Mouse (Mus musculus) hematopoietic stem cell, adult 5-6 weeks (primary cell): ENCODE results near the gene Dgka. TPM values are rescaled to one million over a fixed set of nuclear protein-coding genes. Genes with fewer than 3 reads are reported as not detected.

Experiments
- ATAC-seq, 2 experiments: fragments of 125-278 bp in 1 of 2; replicated peaks in 1 of 2; 2 replicates each; pipeline ENCODE4 v1.8.0; 2016 to 2017; ENCODE audit warnings: inconsistent platforms in 2 of 2, mild to moderate bottlenecking in 2 of 2, moderate number of reproducible peaks in 2 of 2, low read depth in 1 of 2, moderate TSS enrichment in 1 of 2; ENCODE audit not compliant: low FRiP score in 2 of 2, poor library complexity in 2 of 2, severe bottlenecking in 2 of 2, insufficient read depth in 1 of 2, low TSS enrichment in 1 of 2
- total RNA-seq: library from RNA; stranded (forward); fragments of 172-1452, 232-1000 nt; gene quantifications from 2 replicates; pipeline ENCODE4 v1.2.3, GENCODE M21; 2017

Gene Dgka
- 15.4 and 17.8 TPM in 2 replicates for total RNA-seq

DNA sequence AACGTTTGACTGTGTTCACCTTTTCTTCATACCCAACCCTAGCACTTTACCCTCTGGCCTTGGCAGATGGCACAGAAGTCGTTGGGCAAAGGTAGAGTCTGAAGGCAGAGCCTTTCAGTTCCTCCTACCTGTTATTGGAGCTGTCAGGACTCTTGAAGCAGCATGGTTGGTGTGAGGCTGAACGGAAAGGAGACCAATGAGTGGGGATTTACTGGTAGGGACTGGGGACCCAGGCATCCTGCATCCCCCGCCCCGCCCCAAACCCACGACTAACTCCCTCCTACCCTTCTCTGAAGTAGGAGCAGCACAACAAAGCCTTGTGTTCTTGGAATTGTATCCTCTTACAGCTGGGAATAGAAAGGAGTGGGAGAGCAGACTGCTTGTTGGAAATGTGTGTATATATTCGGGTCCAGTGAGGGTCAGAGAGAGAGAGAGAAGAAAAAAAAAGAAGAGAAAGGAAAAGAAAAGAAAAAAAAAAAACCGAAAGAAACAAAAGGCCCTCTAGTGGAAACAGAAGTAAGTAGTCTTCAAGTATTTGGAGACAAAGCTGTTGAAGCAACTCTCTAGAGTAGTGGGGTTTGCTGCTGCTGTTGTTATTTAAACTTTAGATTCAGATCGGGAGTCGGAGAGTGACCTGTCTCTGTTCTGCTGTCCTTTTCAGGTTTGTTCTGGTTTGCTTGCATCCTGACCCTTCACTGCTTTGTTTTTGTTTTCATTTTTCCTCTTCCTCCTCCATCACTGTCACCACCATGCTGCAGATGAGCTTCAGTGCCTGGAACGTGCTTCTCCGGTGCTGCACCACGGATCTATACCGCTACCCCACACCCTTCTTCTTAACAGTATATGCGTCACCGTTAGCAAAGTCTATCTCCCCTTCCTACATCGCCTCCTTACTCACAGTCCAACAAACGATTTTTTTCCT lies at the start of gene Dgka:
Dgka (minus strand) TSS at position 176 of the 922 bp plus-strand sequence.
- peak in 1 of 2 experiments; percentile 9; a peak in 1 of 4 replicates for ATAC-seq

DNA sequence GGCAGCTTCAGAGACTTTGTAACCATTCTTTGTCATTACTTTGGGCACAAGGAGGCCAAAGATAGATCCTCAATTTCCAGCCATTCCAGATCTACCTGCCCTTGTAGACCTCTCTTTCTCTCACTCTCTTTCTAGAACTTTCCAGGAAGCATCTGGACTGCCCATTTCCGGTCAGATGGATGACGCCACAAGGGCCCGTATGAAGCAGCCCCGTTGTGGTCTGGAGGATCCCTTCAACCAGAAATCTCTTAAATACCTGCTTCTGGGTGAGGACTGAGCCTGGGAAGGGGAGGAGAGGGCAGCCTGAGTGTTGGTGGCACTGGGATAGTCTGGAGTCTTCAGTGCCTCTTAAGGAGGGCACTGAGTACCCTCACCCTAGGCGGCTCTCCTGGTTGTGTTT lies 49.7 kb upstream of the Dgka start:
- ATAC-seq = peak in 1 of 2 experiments; percentile 34; a peak in 1 of 4 replicates

GRCm38 (mm10) chr10:128793258-128793657 lies 48.6 kb upstream of the Dgka start:
- no peak for ATAC-seq

DNA sequence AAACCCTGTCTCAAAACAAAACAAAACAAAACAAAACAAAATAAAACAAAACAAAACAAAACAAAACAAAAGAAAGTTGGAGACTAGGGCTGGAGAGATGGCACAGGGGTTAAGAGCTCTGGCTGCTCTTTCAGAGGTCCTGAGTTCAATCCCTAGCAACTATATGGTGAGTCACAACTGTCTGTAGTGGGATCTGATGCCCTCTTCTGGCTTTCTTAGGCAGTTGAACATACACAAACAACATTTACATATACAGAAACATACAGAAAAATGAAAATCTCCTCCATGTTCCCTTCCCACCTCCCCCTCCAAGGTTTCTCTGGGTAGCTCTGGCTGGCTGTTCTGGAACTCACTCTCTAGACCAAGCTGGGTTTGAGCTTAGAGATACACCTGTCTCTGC lies 47.4 kb upstream of the Dgka start:
- ATAC-seq = no peak

DNA sequence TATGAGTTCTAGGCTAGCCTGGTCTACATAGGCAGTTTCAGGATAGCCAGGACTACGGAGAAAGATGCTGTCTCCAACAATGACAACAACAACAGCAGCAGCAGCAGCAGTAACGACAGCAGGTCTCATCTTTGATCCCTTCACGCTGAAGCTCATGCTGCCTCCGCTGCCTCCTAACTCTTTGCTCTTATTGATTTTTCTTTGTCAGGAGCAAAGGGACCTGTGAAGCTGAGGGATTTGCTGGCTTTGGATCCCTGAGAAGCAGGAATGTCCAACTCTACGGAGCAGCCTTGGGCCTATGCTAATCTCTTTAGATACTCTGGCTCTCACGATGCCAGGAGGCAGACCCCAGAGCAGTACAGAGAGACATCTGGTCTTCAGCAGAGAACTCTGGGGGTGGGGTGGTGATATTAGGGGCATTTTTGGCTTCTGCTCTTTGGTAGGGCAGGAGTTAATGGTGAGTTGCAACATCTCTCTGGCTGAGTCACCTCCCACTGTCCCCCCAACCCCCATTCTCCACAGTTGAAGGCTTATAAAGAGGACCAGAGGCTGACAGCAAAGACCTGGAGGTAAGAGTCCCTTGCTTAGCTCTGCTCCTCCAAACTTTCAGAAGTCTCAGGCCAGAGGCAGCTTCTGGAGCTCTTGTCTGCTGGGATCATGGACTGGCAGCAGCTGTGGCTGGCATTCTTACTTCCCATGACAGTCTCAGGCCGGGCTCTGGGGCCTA lies 45.9 kb upstream of the Dgka start, which contains the start of gene Mmp19:
Mmp19 (plus strand) TSS at position 513 of the 727 bp plus-strand sequence.
- ATAC-seq = no peak

GRCm38 (mm10) chr10:128780200-128780599 lies 35.5 kb upstream of the Dgka start:
- peak; percentile 62 to 82 for ATAC-seq

DNA sequence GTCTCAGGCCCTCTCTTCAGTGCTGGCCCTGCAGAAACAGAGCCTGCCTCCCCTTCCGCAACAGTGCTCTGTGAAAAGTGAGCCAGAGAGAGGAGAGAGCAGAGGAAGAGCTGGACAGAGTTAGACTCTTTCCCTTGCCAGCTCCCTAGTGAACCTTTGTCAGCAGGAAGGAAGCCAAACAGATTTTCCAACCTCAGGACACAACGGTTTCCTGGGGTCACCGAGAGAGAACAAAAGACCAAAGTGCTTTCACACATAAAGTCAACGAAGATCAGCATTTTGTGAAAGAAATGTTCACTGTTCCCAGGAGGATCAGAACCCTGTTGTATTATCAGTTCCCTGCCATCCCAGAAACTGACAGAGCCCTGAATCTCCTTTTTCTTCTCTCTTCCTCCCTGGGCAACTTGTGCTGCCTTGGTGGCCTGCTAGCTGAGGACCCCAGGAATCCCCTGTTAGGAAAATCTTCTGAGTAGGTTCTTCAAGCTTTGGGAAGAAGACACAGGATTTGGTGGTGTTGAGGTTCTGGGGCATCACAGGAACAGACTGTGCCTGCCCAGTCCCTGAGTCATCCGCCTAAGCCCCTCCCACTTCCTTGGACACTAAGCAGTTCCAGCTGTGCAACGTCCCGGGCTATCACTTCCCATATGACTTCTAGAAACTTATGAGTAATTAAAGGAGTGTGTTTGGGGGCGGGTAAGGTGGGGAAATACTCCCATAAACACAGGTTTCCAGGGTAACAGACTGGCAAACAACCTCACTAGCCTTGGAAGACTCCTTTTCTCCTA lies 34.5 kb upstream of the Dgka start:
- ATAC-seq = peak; percentile 81 to 93

GRCm38 (mm10) chr10:128778441-128778840 lies 33.8 kb upstream of the Dgka start:
- ATAC-seq = no peak

DNA sequence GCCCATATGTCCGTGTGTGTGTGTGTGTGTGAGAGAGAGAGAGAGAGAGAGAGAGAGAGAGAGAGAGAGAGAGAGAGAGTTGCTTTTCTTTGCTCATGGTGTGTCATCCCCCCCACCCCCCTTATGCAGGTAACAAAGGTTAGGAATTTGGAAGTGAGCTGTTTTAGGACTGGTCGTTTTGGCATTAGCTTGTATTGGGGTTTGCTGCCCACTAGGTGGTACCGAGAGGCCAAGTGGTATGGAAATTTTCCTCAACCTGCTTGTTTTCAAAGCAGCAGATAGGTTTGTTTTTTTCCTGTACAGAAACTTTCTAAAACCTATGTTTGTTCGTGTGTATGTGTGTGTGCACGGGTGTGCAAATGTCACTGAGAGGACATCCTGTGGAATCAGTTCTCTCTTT lies 29.0 kb upstream of the Dgka start:
- ATAC-seq = peak; percentile 53 to 70; a peak in 3 of 4 replicates

- ATAC-seq = no peak; a peak in 1 of 4 replicates
These were observed 28.2 kb upstream of the Dgka start for GRCm38 (mm10) chr10:128772895-128773294.

DNA sequence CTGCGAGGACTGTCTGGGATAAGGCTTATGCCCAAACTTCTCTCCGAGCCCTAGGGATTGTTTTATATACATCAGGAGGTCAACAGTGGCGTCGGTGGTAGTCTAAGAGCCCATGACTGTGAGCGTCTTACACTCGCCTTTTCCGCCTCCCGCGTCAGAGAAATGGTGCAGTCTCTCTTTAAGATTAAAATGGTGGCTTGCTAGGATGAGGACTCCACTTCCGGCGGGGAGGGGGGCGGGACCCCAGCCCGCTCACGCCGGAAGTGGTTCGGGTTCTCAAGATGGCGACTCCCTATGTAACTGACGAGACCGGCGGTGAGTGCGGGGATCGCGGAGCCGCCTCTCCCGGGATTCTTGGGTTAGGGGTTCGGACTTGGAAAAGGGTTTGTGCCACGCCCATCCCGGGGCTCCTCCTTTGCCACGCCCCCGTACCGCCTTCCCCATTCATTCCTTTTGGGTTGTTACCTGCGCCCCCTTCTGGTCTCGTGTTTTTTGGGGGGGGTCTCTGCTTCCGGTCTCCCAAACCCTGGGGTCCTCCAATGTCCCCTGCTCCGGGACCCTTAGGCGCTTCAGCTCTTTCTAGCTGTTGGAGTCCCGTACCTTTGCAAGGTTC lies 3.7 kb upstream of the Dgka start:
- peak; percentile 72 for ATAC-seq

- peak; percentile 51 to 60 for ATAC-seq
These were observed 3.1 kb upstream of the Dgka start, which contains the start of gene Pym1 for GRCm38 (mm10) chr10:128747646-128748251. Pym1 (plus strand) TSS chr10:128747889.

DNA sequence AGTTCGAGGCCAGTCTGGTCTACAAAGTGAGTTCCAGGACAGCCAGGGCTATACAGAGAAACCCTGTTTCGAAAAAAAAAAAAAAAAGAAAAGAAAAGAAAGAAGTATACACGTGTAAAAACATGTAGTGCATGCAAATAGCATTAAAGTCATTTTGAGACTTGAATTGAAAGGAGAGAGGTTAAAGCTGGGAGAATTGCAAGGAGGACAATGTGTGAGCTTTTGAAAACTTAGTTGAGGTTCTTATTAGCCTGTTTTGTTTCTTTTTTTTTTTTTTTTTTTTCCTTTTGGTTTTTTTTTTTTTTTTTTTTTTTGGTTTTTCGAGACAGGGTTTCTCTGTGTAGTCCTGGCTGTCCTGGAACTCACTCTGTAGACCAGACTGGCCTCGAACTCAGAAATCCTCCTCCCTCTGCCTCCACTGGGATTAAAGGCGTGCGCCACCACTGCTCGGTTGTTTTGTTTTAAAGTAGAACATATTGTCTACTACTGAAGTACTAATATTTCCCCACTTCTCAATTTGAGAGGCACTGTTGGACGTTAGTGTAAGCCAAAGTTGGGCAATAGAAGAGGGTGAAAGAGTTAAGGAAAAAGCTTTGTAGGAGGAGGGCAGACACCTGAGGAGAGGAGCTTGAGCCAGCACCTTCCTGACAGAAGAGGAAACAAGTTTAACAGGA lies 2.5 kb upstream of the Dgka start:
- ATAC-seq = peak in 1 of 2 experiments; percentile 2; a peak in 1 of 4 replicates

GRCm38 (mm10) chr10:128745946-128746613 lies 1.4 kb upstream of the Dgka start:
- ATAC-seq = no peak

DNA sequence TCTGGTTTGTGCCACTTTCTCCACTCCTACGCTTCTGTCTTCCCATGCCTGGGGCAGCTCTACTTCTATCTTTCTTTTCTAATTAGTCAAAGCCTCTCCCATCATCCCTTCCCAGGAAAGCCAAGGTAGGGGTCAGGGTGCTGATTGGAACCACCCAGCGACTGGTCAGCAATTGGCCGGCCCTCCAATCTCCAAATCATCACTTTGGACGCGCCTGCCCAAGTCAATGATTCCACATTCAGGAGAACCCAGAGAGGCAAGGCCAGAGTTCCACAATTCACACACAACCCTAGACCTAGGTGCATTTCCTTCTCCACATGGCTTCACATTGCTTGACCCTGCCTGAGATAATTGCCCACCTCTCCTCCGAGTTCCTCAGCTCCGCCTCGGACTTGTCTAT lies 444 bp downstream of the Dgka start:
- no peak for ATAC-seq

DNA sequence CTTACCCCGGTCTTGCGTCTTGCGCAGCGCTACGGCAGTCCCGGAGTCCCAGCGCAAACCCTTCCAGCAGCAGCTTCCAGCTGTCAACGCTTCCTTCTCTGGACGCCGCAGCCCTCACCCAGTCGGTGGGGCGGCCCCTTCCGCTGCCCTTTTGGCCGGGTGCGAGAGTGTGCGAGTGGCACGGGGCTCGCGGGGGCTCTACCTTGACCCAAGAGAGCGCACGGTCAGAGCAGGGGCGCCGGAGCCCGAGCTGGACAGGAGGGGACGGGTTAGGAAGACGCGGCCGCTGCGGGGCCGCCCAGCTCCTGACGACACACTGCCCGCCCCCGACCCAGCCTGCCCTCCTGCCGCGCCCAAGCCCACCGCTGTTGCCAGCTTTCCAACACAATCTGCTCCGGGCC lies 864 bp downstream of the Dgka start:
- ATAC-seq = peak in 1 of 2 experiments; percentile 27; a peak in 3 of 4 replicates
